Mouse (Mus musculus): ENCODE results near the gene Wdr1.

Gene Wdr1

DNA sequence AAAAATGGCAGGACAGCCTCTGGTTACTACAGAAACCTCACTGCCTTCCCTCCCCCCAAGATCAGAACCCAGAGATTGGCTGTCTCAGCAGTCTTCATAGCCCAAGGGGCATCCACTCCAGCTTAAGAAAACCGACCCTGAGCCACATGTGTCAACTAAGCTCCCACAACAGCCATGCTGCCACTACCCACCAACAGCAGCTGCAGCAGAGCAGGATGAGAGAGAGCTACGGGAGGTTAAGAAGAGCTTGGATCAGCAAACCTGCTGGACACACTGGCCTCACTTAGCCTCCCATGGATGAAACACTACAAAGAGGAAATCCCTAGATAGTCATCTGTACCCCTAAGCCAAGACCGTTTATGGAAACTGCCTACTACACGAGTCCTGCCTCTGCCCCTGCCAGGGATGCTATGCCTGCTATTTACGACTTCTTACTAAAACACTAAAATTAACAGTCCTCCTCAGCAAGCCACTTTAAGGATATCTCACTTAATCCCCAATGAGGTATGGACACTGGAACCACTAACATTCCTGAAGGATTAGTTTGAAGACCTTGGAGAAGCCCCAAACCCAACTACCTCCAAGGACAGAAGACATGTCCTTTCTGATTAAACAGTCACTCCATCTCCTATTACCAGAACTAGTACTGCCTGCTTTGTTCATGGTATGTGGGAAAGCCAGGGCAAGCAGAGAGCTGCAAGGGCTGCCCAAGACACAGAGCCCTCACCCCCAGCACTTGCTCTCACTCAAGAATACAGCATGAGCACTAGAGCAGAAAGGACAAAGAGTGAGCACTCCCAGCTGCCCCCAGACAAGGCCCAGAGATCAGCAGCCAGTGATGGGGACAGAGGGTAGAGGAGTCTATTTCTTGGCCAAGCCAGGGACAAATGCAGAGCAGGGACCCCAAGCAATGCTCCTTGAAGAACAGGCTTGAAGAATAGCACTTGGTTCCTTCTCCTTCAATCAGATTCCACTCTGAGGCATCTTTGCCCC, 18.3 kb downstream of the Wdr1 start:
- no peak for DNase-seq (ENCODE audit: low read depth, low spot score)

DNA sequence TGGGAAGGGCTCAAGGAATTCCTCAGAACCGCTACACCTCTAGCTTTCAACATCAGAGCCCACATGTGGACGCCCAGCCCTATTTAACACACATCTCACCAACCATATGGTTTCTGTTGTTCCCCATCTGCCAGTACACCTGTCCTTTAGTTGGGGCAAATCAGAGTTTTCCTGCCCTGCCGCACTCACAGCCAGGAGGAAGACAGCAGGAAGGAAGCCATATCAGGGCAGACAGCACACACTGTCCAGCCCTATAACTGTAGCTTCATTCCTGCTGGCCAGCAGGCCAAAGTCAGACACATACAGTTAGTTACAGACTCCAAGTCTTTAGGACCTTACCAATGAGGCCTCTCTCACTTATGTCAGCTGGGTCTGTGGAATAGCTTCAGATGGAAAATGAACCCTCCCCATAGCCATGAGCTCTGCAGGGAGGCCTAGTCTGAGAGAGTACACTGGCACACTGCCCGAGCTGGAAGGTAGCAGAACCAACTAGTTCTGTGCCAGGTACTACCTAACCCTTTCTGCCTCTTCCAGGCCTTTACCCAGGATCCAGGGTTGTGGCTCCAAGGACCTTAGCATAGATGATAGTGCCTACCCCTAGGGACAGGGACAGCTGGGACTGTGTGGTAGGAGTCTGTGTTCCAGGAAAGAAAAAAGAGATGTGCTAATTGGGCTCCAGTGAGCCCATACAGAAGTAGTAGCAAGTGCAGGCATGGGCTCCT, 19.4 kb downstream of the Wdr1 start:
- no peak for DNase-seq (ENCODE audit: low read depth, low spot score)

DNA sequence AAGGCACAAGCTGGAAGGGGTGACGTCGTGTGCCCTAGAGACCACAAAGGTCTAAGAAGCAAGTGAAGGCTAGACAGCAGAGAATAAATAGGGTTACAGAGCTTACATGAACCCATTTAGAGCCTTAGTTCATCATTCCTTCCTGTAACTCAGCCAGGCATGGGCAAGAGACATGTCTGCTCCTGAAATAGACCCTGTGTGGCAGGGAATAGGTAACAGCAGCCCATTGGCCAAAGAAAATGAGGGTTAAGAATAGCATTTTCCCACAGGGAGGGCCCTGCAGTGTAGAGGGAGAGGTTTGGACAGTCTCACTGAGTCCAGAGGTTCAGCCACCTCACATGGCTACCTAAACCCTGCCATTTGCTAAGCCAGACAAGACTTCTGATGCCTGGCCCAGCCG, 21.3 kb downstream of the Wdr1 start:
- no peak for DNase-seq (ENCODE audit: low read depth, low spot score)

DNA sequence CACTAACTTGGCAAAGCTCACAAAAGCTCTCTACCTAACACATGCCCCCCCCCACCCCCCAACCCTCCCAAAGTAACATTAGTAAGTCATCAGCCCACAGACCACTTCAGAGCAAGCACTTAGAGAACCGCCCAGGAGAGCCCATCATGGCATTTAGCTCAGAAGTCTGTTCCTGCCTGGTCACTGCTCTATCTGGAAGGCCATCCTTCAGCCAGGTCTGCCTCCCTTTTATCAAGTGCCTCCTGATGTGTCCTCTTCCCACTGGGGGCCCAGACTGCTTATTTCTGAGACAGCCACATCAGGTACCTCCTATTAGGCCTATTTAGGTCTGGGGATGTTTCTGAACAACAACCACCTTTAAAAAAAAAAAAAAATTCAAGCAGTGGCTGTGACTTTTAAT, 22.1 kb downstream of the Wdr1 start:
- no peak for DNase-seq (ENCODE audit: low read depth, low spot score)

- DNase-seq (ENCODE audit: low read depth, low spot score) = no peak
These were observed 24.5 kb downstream of the Wdr1 start for GRCm38 (mm10) chr5:38538508-38538907.

DNA sequence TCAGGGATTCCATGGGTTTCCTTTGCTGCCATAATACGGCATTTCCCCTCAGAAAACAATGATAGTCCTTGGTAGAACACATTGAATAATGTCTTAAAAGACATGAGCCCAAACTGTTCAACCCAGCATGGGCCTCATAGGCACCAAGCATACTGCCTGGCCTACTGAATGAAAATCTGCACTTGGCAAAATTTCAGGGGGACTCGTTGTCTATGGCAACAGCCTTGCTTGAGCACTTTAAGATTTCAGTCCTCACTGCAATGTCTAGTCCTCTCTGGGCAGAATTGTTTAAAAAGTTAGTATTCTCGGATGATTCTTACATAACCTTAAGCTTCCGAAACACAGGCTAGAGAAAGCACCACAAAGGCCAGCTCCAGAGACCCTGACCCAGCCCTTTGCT, 25.2 kb downstream of the Wdr1 start:
- no peak for DNase-seq (ENCODE audit: low read depth, low spot score)

- no peak for DNase-seq (ENCODE audit: low read depth, low spot score)
These were observed 26.2 kb downstream of the Wdr1 start for GRCm38 (mm10) chr5:38536822-38537221.

DNA sequence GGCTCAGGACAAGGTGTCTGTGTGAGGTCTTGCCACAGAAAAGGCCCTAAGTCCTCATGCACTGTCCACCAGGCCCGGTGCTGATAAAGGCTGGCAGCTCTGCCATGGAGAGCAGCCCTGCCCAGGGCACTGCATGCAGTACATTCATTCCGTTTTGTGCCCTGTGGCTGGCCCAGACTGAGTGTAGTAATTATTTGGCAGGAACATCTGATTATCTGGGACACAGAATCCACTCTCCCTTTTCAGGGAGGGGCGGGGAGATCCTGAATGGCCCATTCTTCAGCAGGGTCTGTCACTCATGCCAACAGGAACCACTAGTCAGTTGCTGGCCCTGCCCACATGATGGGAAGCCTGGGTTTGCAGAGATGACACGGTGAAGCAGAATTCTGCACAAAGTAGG, 30.9 kb downstream of the Wdr1 start:
- DNase-seq (ENCODE audit: low read depth, low spot score) = no peak

- no peak for DNase-seq (ENCODE audit: low read depth, low spot score)
These were observed 33.1 kb downstream of the Wdr1 start for GRCm38 (mm10) chr5:38529724-38530428.

GRCm38 (mm10) chr5:38522977-38523376, 40.0 kb downstream of the Wdr1 start:
- DNase-seq (ENCODE audit: low read depth, low spot score) = no peak

DNA sequence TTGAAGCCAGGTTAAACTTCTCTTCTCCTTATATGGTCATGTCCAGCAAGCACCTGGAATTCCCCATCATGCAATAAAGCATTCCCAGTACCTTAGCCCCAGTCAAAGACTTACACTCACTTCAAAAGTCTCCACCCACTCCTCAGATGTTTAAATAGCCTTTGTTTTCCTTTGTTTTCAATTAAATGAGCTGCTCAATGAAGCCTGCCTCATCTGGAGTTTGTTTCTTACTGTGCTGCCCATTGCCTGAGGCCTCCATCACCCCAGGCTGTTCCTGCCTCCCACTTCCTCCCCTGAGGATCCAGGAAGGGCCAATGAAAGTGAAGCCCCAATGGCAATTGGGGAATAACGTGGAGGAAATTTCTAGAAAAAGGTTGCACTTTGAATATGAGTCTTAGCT, 42.2 kb downstream of the Wdr1 start:
- DNase-seq (ENCODE audit: low read depth, low spot score) = no peak

DNA sequence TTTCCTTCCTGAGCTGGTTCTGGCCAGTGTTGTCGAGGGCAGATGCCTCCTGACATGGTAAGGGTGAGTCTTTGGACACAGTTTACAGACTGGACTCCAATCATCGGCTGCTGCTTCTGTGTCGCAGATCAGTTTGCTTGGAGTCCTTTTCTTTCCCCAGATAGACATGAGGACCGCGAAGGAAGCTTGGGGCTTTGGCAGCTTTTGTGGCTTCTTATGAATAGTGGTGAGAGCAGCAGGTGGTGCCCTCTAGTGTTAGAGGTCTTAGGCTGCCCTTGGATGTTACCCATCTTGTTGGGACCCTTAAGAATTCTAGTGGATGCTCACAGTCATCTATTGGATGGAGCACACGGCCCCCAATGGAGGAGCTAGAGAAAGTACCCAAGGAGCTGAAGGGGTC, 46.8 kb downstream of the Wdr1 start:
- no peak for DNase-seq (ENCODE audit: low read depth, low spot score)

GRCm38 (mm10) chr5:38512991-38513390, 50.0 kb downstream of the Wdr1 start:
- DNase-seq (ENCODE audit: low read depth, low spot score) = no peak

- peak; percentile 65 for DNase-seq (ENCODE audit: low read depth, low spot score)
These were observed 53.5 kb downstream of the Wdr1 start for GRCm38 (mm10) chr5:38509568-38509967.

DNA sequence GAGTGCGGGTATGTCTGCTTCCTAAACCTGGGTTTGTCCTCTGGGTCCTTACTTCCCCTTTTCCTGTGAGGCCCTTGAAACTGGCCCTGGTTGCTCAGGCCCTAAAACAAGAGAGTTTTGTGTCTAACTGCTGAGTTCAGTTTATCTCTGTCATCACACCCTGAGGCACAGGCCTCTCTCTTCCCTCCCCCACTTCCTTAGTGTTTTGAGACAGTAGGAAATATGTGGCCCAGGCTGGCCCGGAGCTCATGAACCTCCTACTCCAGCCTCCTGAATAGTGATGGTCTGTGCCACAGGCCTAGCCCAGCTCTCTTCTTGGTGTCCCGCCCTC, 57.6 kb downstream of the Wdr1 start:
- no peak for DNase-seq (ENCODE audit: low read depth, low spot score)

DNA sequence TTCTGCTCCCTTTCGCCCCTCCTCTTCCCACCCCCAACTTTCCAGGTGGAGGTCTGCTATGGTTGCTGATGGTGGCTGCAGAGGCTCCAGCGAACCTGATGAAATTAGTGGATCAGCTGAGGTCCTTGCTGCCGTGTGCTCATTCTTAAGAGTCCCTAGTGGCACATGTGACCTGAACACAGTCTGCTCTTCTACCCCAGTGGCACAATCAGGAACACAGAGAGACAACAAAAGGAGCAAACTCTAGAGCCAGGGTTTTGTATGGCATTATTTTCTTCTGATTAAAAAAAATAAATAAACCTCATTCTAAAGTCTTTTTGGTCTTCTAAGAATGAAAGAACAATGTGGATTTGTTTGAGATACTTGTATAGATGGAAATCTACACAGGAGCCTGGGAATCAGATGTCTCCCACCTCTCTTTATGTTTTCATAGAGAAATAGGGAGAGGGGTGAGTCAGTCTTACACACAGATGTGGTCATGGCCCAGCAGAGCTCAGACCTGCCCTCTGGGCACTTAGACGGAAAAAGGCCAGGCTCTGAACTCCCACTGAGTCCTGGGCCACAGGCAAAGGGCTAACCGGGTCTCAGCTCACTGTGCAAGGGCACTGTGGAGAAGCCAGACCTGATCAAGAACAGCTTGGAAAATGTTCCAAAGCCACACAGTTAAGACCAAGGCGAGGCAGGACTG, 58.1 kb downstream of the Wdr1 start:
- no peak for DNase-seq (ENCODE audit: low read depth, low spot score)

- DNase-seq (ENCODE audit: low read depth, low spot score) = no peak
These were observed 58.9 kb downstream of the Wdr1 start for GRCm38 (mm10) chr5:38504116-38504515.

DNA sequence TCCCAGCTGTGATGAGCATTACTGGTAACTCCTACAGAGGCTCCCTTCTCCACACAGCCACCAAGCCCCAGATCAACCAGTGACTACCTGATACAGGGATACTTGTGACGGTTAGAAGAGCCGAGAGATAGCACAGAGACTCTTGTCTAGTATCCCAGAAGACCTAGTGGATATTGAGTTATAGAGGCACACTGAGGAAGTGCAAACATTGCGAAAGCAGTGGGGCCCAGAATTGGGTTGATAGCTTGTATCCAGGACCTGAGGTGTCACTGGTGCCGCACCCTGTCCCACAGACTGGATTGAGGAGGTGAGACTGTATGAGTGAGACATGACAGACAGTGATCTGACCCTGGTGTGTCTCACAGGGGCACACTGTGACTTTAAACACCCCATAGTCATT, 60.0 kb downstream of the Wdr1 start, which contains the start of gene Slc2a9:
Gene Slc2a9, minus strand, starts transcription at position 152 of the 400 bp plus-strand sequence.
- DNase-seq (ENCODE audit: low read depth, low spot score) = no peak

DNA sequence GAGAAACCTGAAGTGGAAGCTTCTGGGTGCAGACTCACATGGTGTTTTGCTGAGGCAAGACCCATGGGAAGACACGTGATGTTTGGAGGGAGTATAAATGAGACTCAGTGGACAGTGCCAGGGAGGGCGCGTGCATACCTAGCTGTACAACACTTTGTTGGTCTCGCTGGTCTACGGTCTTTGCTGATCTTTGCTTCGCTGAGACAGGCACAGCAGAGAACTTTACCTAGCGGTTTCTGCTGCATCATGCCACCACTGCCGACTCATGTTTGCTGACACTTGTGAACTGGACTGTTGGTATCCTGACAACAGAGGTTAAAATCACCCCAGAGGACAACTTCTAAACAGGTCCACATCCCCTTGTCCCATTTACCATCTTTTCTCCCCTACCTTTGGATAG, 63.0 kb downstream of the Wdr1 start:
- peak; percentile 55 for DNase-seq (ENCODE audit: low read depth, low spot score)

GRCm38 (mm10) chr5:38499316-38499811, 63.7 kb downstream of the Wdr1 start:
- no peak for DNase-seq (ENCODE audit: low read depth, low spot score)

GRCm38 (mm10) chr5:38498479-38498878, 64.5 kb downstream of the Wdr1 start:
- DNase-seq (ENCODE audit: low read depth, low spot score) = no peak
